Mouse (Mus musculus) G1E (cell line): ENCODE results near the gene Zfp518b.

ENCODE experiments used
- CTCF ChIP-seq: IDR thresholded peaks from 2 replicates; pipeline ENCODE4 v1.5.1; 2012; ENCODE audit warnings: low read depth, low read length, inconsistent platforms, mixed read lengths
- TAL1 ChIP-seq: conservative IDR thresholded peaks from 2 replicates; pipeline ENCODE4 v1.6.1; 2012; ENCODE audit warnings: low read depth, low read length, inconsistent platforms, mixed read lengths

GRCm38 (mm10) chr5:38702091-38702490 lies 17.5 kb upstream of the Zfp518b start:
- TF ChIP-seq CTCF: no peak
- no peak for TF ChIP-seq TAL1
